In genomic region chr2:164487812-164488211, GRCm38 (mm10) we compare ENCODE assay signal across 13 mouse cellular contexts. TPM values are rescaled to one million over a fixed set of nuclear protein-coding genes. Genes with fewer than 3 reads are reported as not detected.
A peak's percentile ranks its signal among the peaks of the same experiment; 100 is the strongest.
DNase-seq lines count a peak whose midpoint lies in the region; ATAC-seq lines count a peak whose summit lies in the region.
"Had no signal": no experiment of that assay in that cellular context is flagged by ENCODE, and none has a peak within 500 bp of the region (broad histone marks: within the 10 kb centered on the region; RNA-seq: fewer than 3 reads in every experiment).

No protein-coding gene starts in this region.

- 64% methylated on average over 9 of the region's 9 CpGs for WGBS in heart, embryonic 13.5 days
- WGBS in heart, embryonic 11.5 days (ENCODE audit: insufficient replicate concordance): 57% methylated on average over 9 of the region's 9 CpGs
- WGBS in midbrain, embryonic 15.5 days: 67% methylated on average over 9 of the region's 9 CpGs

- no peak overlapping the region for H3K27ac ChIP-seq in heart, embryonic 13.5 days (replicated peaks)
- H3K27ac ChIP-seq in heart, embryonic 11.5 days (ENCODE audit: low read depth, low read length): no peak overlapping the region
- H3K27ac ChIP-seq in midbrain, embryonic 15.5 days: no peak overlapping the region
- H3K27ac ChIP-seq: midbrain, embryonic 12.5 days had no signal

- peaks cover 33% of the 10 kb centered on the region for H3K36me3 ChIP-seq in heart, embryonic 13.5 days
- H3K36me3 ChIP-seq in heart, embryonic 11.5 days (ENCODE audit: control insufficient read depth, insufficient read depth, low read length): no peaks in the 10 kb centered on the region
- no peaks in the 10 kb centered on the region; the same call in 1 of the 2 replicates for H3K36me3 ChIP-seq in midbrain, embryonic 15.5 days (replicated peaks)

- ATAC-seq in heart, embryonic 13.5 days (ENCODE audit: extremely low read depth, insufficient number of reproducible peaks, low FRiP score, low TSS enrichment): no peak
- ATAC-seq in heart, embryonic 11.5 days (replicated peaks; ENCODE audit: insufficient number of reproducible peaks, low FRiP score, low TSS enrichment): no peak
- no peak for ATAC-seq in midbrain, embryonic 15.5 days (replicated peaks)

- H3K4me1 ChIP-seq in heart, embryonic 13.5 days: peaks cover 18% of the 10 kb centered on the region
- peaks cover 11% of the 10 kb centered on the region; the same call in 1 of the 2 replicates for H3K4me1 ChIP-seq in heart, embryonic 11.5 days (ENCODE audit: control insufficient read depth, insufficient read depth, low read length)
- H3K4me1 ChIP-seq in midbrain, embryonic 15.5 days: peaks cover 16% of the 10 kb centered on the region

- no peaks in the 10 kb centered on the region for H3K9me3 ChIP-seq in heart, embryonic 13.5 days
- no peaks in the 10 kb centered on the region for H3K9me3 ChIP-seq in heart, embryonic 11.5 days (replicated peaks; ENCODE audit: control insufficient read depth, low read length)
- H3K9me3 ChIP-seq in midbrain, embryonic 15.5 days: no peaks in the 10 kb centered on the region
- H3K9me3 ChIP-seq: midbrain, embryonic 12.5 days had no signal

- peaks cover 21% of the 10 kb centered on the region for H3K27me3 ChIP-seq in heart, embryonic 13.5 days (replicated peaks)
- peaks cover 13% of the 10 kb centered on the region for H3K27me3 ChIP-seq in heart, embryonic 11.5 days (ENCODE audit: control insufficient read depth, insufficient read depth, low read length)
- peaks cover 10% of the 10 kb centered on the region for H3K27me3 ChIP-seq in midbrain, embryonic 15.5 days (replicated peaks)

- H3K4me3 ChIP-seq in heart, embryonic 13.5 days: no peak overlapping the region
- no peak overlapping the region for H3K4me3 ChIP-seq in heart, embryonic 11.5 days (ENCODE audit: low read depth, low read length)
- no peak overlapping the region for H3K4me3 ChIP-seq in midbrain, embryonic 15.5 days

- H3K9ac ChIP-seq in heart, embryonic 13.5 days: 0 out of 2 replicates have a peak overlapping the region, but pooled peaks have one; percentile 8
- no peak overlapping the region for H3K9ac ChIP-seq in heart, embryonic 11.5 days (ENCODE audit: low read depth, low read length)
- H3K9ac ChIP-seq in midbrain, embryonic 15.5 days: no peak overlapping the region

- H3K4me2 ChIP-seq in heart, embryonic 13.5 days: peak overlapping the region; percentile 99
- H3K4me2 ChIP-seq in heart, embryonic 11.5 days: no peak overlapping the region; the same call in 1 of the 2 replicates
- H3K4me2 ChIP-seq in midbrain, embryonic 15.5 days: no peak overlapping the region

- peak; percentile 73 for DNase-seq in right cerebral cortex, adult 18-20 months
- DNase-seq in right cerebral cortex, postnatal 36 days (ENCODE audit: low spot score in 2 of 2): no peak
- peak; percentile 64 for DNase-seq in left cerebral cortex, adult 11 months (ENCODE audit: low spot score)
- no peak for DNase-seq in embryo, embryonic 10.5 days (ENCODE audit: low spot score)
- no peak for DNase-seq in testis, postnatal 10 days (ENCODE audit: low spot score)
- DNase-seq: embryo, embryonic 11 days; kidney, adult 8-10 months had no signal

RNA-seq across cellular contexts. Expression of gene Dbndd2, which starts 1.9 kb away (rescaled TPM):
- polyA plus RNA-seq in heart, embryonic 13.5 days (2015; fragmentation: Nextera tagmentation; extraction: Ambion mirVana): 8.9 and 17.9 TPM in 2 replicates
- 16.5 and 21.9 TPM in 2 replicates for polyA plus RNA-seq in heart, embryonic 11.5 days (2014; fragmentation: Nextera tagmentation; extraction: Ambion mirVana)
- 19.2 and 19.5 TPM in 2 replicates for polyA plus RNA-seq in midbrain, embryonic 15.5 days (2015; fragmentation: Nextera tagmentation; extraction: Ambion mirVana)

RNA-seq across cellular contexts. Expression of gene Pigt, which starts 9.5 kb away (rescaled TPM):
- polyA plus RNA-seq in heart, embryonic 13.5 days (2015; fragmentation: Nextera tagmentation; extraction: Ambion mirVana): 53.0 and 54.5 TPM in 2 replicates
- 63.0 and 66.0 TPM in 2 replicates for polyA plus RNA-seq in heart, embryonic 11.5 days (2014; fragmentation: Nextera tagmentation; extraction: Ambion mirVana)
- polyA plus RNA-seq in midbrain, embryonic 15.5 days (2015; fragmentation: Nextera tagmentation; extraction: Ambion mirVana): 97.7 and 101 TPM in 2 replicates

RNA-seq across cellular contexts. Expression of gene Trp53tg5, which starts 14.3 kb away (rescaled TPM):
- polyA plus RNA-seq in heart, embryonic 13.5 days (2015; fragmentation: Nextera tagmentation; extraction: Ambion mirVana): not detected in 2 replicates
- not detected in 2 replicates for polyA plus RNA-seq in heart, embryonic 11.5 days (2014; fragmentation: Nextera tagmentation; extraction: Ambion mirVana)
- not detected in 2 replicates for polyA plus RNA-seq in midbrain, embryonic 15.5 days (2015; fragmentation: Nextera tagmentation; extraction: Ambion mirVana)
- polyA plus RNA-seq: frontal cortex, adult 2 months; liver, adult 2 months had no signal

RNA-seq across cellular contexts. Expression of gene Gm20458, which starts 27.0 kb away (rescaled TPM):
- polyA plus RNA-seq in heart, embryonic 13.5 days (2015; fragmentation: Nextera tagmentation; extraction: Ambion mirVana): 8.7 and 11.7 TPM in 2 replicates
- polyA plus RNA-seq in heart, embryonic 11.5 days (2014; fragmentation: Nextera tagmentation; extraction: Ambion mirVana): 4.8 and 8.4 TPM in 2 replicates
- 2.4 and 3.5 TPM in 2 replicates for polyA plus RNA-seq in midbrain, embryonic 15.5 days (2015; fragmentation: Nextera tagmentation; extraction: Ambion mirVana)

RNA-seq across cellular contexts. Expression of gene Sys1, which starts 31.0 kb away (rescaled TPM):
- 37.2 and 43.0 TPM in 2 replicates for polyA plus RNA-seq in heart, embryonic 13.5 days (2015; fragmentation: Nextera tagmentation; extraction: Ambion mirVana)
- polyA plus RNA-seq in heart, embryonic 11.5 days (2014; fragmentation: Nextera tagmentation; extraction: Ambion mirVana): 37.0 and 42.3 TPM in 2 replicates
- 87.9 and 90.5 TPM in 2 replicates for polyA plus RNA-seq in midbrain, embryonic 15.5 days (2015; fragmentation: Nextera tagmentation; extraction: Ambion mirVana)

Comparison
In these comparisons a context has a peak if more than half of its experiments do, and no peak if none do; other contexts are left out.
1. DNase-seq: peak in right cerebral cortex, adult 18-20 months (single experiment) and left cerebral cortex, adult 11 months (single experiment); none in right cerebral cortex, postnatal 36 days (0 of 2), embryo, embryonic 10.5 days (single experiment) and testis, postnatal 10 days (single experiment).